Mouse (Mus musculus) limb, embryonic 11.5 days (tissue): Measurements from ENCODE around the gene Nrxn2. TPM values are rescaled to one million over a fixed set of nuclear protein-coding genes. Genes with fewer than 3 reads are reported as not detected.
A peak's percentile ranks its signal among the peaks of the same experiment; 100 is the strongest.

Source experiments
- ATAC-seq: fragments of 200-750 bp; cut with Nextera tagmentation; 2 replicates; pipeline ENCODE4 v1.8.0; 2017; ENCODE audit warnings: low read depth; ENCODE audit not compliant: insufficient number of reproducible peaks, low FRiP score, low TSS enrichment
- DNase-seq: peaks from one replicate; pipeline ENCODE4 v3.0.0-alpha.2; 2015; ENCODE audit warnings: low spot score
- H3K27ac ChIP-seq: fragments of 300-500 bp; sonication (generic); replicated peaks from 2 replicates; pipeline ENCODE4 v1.5.1; 2014; ENCODE audit warnings: low read depth, mild to moderate bottlenecking, low read length
- H3K27me3 ChIP-seq: fragments of 300-500 bp; sonication (generic); 2 replicates; pipeline ENCODE4 v1.6.1; 2014; ENCODE audit warnings: mild to moderate bottlenecking, low read length, mixed read lengths; ENCODE audit not compliant: control insufficient read depth, insufficient read depth
- H3K36me3 ChIP-seq: fragments of 300-500 bp; sonication (generic); 2 replicates; pipeline ENCODE4 v1.6.1; 2014; ENCODE audit warnings: mild to moderate bottlenecking, low read length, moderate library complexity, mixed read lengths; ENCODE audit not compliant: control insufficient read depth, insufficient read depth
- H3K4me1 ChIP-seq: fragments of 300-500 bp; sonication (generic); 2 replicates; pipeline ENCODE4 v1.6.1; 2014; ENCODE audit warnings: low read length, mixed read lengths; ENCODE audit not compliant: control insufficient read depth, insufficient read depth
- H3K4me2 ChIP-seq: fragments of 300-500 bp; sonication (generic); 2 replicates; pipeline ENCODE4 v1.6.1; 2014; ENCODE audit warnings: low read depth, mild to moderate bottlenecking, moderate library complexity; ENCODE audit not compliant: severe bottlenecking
- H3K4me3 ChIP-seq: fragments of 300-500 bp; sonication (generic); 2 replicates; pipeline ENCODE4 v1.5.1; 2014; ENCODE audit warnings: low read depth, low read length
- H3K9ac ChIP-seq: fragments of 300-500 bp; sonication (generic); 2 replicates; pipeline ENCODE4 v1.6.1; 2014; ENCODE audit warnings: mild to moderate bottlenecking, low read length
- H3K9me3 ChIP-seq: fragments of 300-500 bp; sonication (generic); 2 replicates; pipeline ENCODE4 v1.6.1; 2016; ENCODE audit warnings: low read length; ENCODE audit not compliant: control insufficient read depth
- WGBS: fragments of 180-500 bp; shearing (Covaris S2); extraction: QIAGEN DNeasy Blood & Tissue Kit; methylation state at CpG from one replicate; pipeline ENCODE4 v1.1.7; 2014; 5-methylcytosine and 5-hydroxymethylcytosine counted together
- polyA plus RNA-seq: library from polyadenylated mRNA; unstranded; fragments of >200 nt; fragmentation: Nextera tagmentation; extraction: Ambion mirVana; gene quantifications from 2 replicates; pipeline ENCODE4 v1.2.1, GENCODE M21; 2014

The Nrxn2 gene
- polyA plus RNA-seq, 1 experiment from 2014 or later = 1.1 TPM

GRCm38 (mm10) chr19:6462841-6463240 is 44.3 kb downstream of the Nrxn2 start:
- 33% methylated on average over 6 of the region's 6 CpGs for WGBS

GRCm38 (mm10) chr19:6464306-6465071 is 46.0 kb downstream of the Nrxn2 start:
- ATAC-seq = no peak
- WGBS = 49% methylated on average over 10 of the region's 10 CpGs
- H3K4me1 ChIP-seq = no peaks in the 10 kb centered on the region
- H3K4me3 ChIP-seq = no peak overlapping the region
- no peak overlapping the region for H3K4me2 ChIP-seq
- H3K36me3 ChIP-seq = no peaks in the 10 kb centered on the region
- no peak for DNase-seq
- H3K9me3 ChIP-seq = no peaks in the 10 kb centered on the region
- H3K27ac ChIP-seq = no peak overlapping the region
- H3K27me3 ChIP-seq = no peaks in the 10 kb centered on the region
- no peak overlapping the region for H3K9ac ChIP-seq

More at GRCm38 (mm10) chr19:6462841-6463240, 44.3 kb downstream of the Nrxn2 start:
- Histone ChIP-seq H3K9ac (no peak overlapping the region), H3K4me3 (no peak overlapping the region), H3K27ac (no peak overlapping the region), H3K36me3 (no peaks in the 10 kb centered on the region), H3K4me2 (no peak overlapping the region), H3K9me3 (no peaks in the 10 kb centered on the region), H3K4me1 (no peaks in the 10 kb centered on the region), H3K27me3 (no peaks in the 10 kb centered on the region)
- no peak for ATAC-seq
- no peak for DNase-seq

GRCm38 (mm10) chr19:6465090-6465489 is 46.6 kb downstream of the Nrxn2 start:
- Histone ChIP-seq H3K4me3 (no peak overlapping the region), H3K36me3 (no peaks in the 10 kb centered on the region), H3K4me2 (no peak overlapping the region), H3K4me1 (no peaks in the 10 kb centered on the region), H3K9me3 (no peaks in the 10 kb centered on the region), H3K27me3 (no peaks in the 10 kb centered on the region), H3K9ac (no peak overlapping the region), H3K27ac (no peak overlapping the region)
- DNase-seq (no peak), ATAC-seq (no peak)
- 42% methylated on average over 5 of the region's 5 CpGs for WGBS

DNA sequence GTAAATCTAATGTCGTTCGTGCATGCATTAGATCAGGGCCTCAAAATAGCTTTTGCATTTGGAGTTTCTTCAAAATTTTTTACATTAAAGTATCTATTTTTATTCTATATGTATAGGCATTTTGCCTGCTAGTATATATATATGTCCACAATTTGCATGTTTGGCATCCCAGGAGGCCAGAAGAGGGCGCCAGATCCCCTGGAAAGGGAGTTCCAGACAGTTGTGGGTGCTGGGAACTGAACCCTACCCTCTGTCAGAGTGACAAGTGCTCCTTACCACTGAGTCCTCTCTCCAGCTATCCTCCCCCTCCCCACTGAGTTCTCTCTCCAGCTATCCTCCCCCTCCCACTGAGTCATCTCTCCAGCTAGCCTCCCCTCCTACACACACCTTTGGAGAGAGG is 48.4 kb downstream of the Nrxn2 start:
- Histone ChIP-seq H3K9ac (no peak overlapping the region), H3K27me3 (no peaks in the 10 kb centered on the region), H3K36me3 (no peaks in the 10 kb centered on the region), H3K9me3 (no peaks in the 10 kb centered on the region), H3K27ac (no peak overlapping the region), H3K4me2 (no peak overlapping the region), H3K4me1 (no peaks in the 10 kb centered on the region), H3K4me3 (no peak overlapping the region)
- WGBS = 79% methylated on average over 3 of the region's 3 CpGs
- DNase-seq = no peak
- no peak for ATAC-seq

DNA sequence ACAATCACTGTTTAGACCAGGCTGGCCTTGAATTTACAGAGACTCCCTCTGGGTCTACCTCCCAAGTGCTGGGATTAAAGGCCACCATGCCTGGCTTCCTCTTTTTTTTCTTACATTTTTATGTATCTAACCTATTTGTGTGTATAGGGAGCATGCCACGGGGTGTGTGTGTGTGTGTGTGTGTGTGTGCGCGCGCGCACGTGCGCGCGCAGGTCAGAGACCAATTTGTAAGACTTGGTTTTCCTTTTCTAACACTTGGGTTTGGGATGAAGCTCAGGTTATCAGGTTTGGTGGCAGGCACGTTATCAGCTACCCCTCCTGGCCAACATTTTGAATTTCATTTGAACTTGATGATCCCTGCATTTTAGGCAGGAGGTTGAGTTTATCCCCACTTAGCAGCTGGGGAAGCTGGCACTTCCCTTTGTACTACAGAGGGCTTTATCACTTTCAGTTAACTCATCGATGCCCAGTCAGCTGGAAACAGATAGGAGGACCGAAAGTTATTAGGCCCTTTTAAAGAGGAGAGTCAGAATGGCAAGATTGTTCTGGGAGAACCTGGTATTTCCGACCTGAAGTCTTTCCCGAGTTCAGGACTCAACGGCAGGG is 48.9 kb downstream of the Nrxn2 start:
- 85% methylated on average over 15 of the region's 15 CpGs for WGBS
- DNase-seq = no peak

DNA sequence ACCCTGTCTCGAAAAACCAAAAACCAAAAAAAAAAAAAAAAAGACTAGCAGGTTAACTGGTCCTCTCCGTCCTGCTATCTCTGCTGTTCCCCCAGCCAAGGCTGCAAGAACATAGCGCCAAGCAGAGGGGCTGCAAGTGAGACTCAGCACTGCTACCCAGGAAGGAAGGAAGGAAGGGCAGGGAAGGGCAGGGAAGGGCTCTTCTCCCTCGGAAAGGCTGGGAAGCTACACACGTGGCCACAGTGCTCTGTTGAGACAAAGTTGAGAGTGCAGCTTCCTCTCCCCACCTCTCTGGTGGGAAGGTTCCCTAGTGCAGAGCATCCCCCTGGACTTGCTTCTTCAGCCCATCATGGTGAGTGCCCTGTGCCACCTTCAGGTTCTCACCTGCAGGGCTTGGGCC is 53.1 kb downstream of the Nrxn2 start:
- Histone ChIP-seq H3K4me2 (no peak overlapping the region), H3K27ac (no peak overlapping the region), H3K36me3 (no peaks in the 10 kb centered on the region), H3K4me3 (no peak overlapping the region), H3K27me3 (no peaks in the 10 kb centered on the region), H3K9me3 (no peaks in the 10 kb centered on the region), H3K9ac (no peak overlapping the region), H3K4me1 (peaks cover 6% of the 10 kb centered on the region; the same call in 1 of the 2 replicates)
- DNase-seq (no peak), ATAC-seq (no peak)
- 81% methylated on average over 5 of the region's 5 CpGs for WGBS

More for the DNA sequence above, 48.9 kb downstream of the Nrxn2 start:
- no peak overlapping the region for H3K4me2 ChIP-seq
- no peak overlapping the region for H3K27ac ChIP-seq
- no peak overlapping the region for H3K9ac ChIP-seq
- no peak overlapping the region for H3K4me3 ChIP-seq
- H3K4me1 ChIP-seq = no peaks in the 10 kb centered on the region
- ATAC-seq = no peak
- no peaks in the 10 kb centered on the region for H3K9me3 ChIP-seq
- H3K27me3 ChIP-seq = no peaks in the 10 kb centered on the region
- H3K36me3 ChIP-seq = no peaks in the 10 kb centered on the region

GRCm38 (mm10) chr19:6472821-6473220 is 54.3 kb downstream of the Nrxn2 start:
- DNase-seq = no peak
- Histone ChIP-seq H3K9ac (no peak overlapping the region), H3K9me3 (no peaks in the 10 kb centered on the region), H3K4me2 (no peak overlapping the region), H3K27me3 (no peaks in the 10 kb centered on the region), H3K4me3 (no peak overlapping the region), H3K27ac (no peak overlapping the region), H3K4me1 (peaks cover 6% of the 10 kb centered on the region; the same call in 1 of the 2 replicates), H3K36me3 (no peaks in the 10 kb centered on the region)
- WGBS = 89% methylated on average over 9 of the region's 9 CpGs
- ATAC-seq = no peak

GRCm38 (mm10) chr19:6474706-6475105 is 56.2 kb downstream of the Nrxn2 start:
- WGBS = 44% methylated on average over 15 of the region's 15 CpGs
- Histone ChIP-seq H3K4me2 (no peak overlapping the region), H3K27me3 (no peaks in the 10 kb centered on the region), H3K9ac (no peak overlapping the region), H3K36me3 (no peaks in the 10 kb centered on the region), H3K9me3 (no peaks in the 10 kb centered on the region), H3K4me1 (peaks cover 6% of the 10 kb centered on the region; the same call in 1 of the 2 replicates), H3K4me3 (no peak overlapping the region), H3K27ac (no peak overlapping the region)
- ATAC-seq (no peak), DNase-seq (peak; percentile 44)
